Mouse (Mus musculus): Measurements from ENCODE around the gene Ap1g1. TPM values are rescaled to one million over a fixed set of nuclear protein-coding genes. Genes with fewer than 3 reads are reported as not detected.

Gene Ap1g1
- 182 TPM for polyA plus RNA-seq (2014; fragmentation: Illumina TruSeq; extraction: RNeasy Lipid Tissue Mini Kit (QIAGEN cat#74804); ENCODE audit: low replicate concordance)

DNA sequence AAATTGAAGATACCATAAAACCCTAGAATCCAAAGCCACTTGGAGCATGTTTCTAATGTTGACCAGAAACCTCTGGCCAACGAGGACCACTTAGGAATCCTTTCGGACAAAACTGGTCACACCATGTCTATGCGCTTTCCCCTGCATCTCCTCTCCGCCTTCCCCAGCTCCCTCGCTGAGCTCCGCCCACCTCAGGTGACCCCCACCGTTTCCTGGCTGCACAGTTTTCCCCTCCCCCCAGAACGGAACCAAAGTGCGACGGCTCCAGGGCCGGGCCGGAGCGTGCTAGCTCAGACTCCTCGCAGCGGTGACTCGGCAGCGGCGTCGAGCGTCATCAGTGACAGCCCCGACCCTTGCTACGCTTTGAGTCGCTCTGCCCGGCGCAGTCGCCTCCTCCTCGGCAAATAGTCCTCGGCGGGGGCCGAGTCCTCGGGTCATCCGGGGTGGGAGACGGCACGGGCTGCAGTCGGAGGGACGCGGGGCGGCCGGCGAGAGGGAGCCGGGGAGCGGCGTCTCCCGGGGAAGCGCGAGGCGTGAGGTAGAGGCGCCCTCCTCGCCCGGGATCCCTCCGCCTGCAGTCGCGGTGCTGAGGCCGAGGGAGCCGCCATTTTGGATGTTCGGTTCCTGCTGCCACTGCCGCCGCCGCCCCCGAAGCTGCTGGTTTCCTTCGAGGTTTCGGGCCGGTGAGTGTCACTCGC lies at the start of gene Ap1g1:
Ap1g1 (plus strand) TSS at position 275 of the 698 bp plus-strand sequence.

DNA sequence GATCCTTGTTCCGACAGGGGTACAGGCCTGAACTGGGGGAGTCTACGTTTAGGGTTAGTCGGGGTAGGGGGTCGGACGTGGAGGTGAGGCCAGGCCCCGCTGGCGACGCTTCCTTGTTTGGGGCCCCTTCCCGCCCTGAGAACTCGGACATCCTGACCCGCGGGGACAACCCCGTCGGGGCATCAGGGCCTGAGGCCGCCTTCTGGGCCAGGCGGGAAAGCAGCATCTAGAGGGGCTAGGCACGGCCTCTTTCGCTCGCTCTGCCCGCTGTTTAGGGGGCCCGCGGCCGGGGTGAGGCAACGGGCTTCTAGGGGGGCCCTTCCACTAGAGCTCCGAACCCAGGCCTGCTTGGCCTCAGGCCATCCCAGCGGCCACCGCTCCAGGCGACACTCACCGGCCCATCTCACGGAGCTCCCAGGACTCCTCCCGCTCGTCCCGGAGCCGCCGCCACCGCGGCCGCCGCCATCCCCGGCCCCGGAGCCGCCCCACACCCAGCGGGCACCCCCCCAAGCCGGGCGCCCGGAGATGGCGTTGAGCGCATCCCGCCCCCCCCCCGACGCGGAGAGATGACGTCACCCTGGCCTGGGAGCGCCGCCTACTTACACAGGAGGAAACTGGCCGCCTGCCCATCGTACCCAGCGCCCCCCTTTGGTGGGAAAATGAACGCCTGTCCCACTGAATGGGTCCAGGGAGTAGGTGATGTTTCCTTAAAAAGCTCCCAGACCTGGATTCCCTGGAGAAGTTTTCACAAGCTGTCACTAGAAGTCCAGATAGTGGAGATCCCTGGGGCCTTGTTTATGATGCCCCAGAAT lies 40.9 kb upstream of the Ap1g1 start, which contains the start of gene Atxn1l:
Atxn1l (minus strand) TSS at position 503 of the 812 bp plus-strand sequence.

DNA sequence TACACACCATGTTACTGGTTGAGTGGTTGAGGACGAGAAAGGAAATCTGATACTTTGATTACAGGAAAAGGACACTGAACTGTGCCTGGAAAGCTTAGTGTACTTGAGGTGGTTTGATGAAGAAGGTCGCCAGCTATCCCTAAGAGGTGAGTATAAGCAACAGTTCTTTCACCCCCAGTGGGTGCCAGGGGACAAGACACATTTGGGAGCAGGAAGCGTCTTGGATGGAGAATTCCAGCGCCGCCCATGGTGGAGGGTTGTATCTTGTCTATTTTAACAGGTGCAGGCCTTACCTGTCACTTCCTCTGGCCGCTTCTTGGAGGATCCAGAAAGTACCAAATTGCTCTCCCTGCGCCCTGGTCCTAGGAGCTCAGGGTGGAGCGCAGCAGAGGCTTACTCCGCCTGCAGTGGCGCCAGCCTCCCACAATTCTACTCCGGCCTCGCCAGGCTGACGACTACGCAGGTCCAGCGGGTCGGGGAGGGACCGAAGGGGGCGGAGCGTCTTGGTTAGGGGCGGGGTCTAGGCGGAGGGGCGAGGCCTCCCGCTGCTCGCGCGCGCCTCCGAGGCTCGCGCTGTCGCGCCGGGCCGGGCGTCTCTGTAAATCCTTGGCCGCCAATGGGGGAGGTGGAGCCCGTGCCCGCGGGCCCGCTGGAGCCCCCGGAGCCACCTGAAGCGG lies 89.8 kb downstream of the Ap1g1 start, which contains the start of gene Phlpp2:
Phlpp2 (plus strand) TSS at position 540 of the 677 bp plus-strand sequence.

Other genes starting within 250 kb of the Ap1g1 start
- gene Dhx38, start 212.7 kb upstream of the Ap1g1 start, polyA plus RNA-seq (2014; fragmentation: Illumina TruSeq; extraction: RNeasy Lipid Tissue Mini Kit (QIAGEN cat#74804); ENCODE audit: low replicate concordance), result 2.3 TPM
- 13.7 TPM for gene Txnl4b, start 212.7 kb upstream of the Ap1g1 start, polyA plus RNA-seq (2014; fragmentation: Illumina TruSeq; extraction: RNeasy Lipid Tissue Mini Kit (QIAGEN cat#74804); ENCODE audit: low replicate concordance)
- gene Hp, start 199.4 kb upstream of the Ap1g1 start, polyA plus RNA-seq (2014; fragmentation: Illumina TruSeq; extraction: RNeasy Lipid Tissue Mini Kit (QIAGEN cat#74804); ENCODE audit: low replicate concordance), result not detected
- 1.7 TPM for gene Dhodh, start 169.9 kb upstream of the Ap1g1 start, polyA plus RNA-seq (2014; fragmentation: Illumina TruSeq; extraction: RNeasy Lipid Tissue Mini Kit (QIAGEN cat#74804); ENCODE audit: low replicate concordance)
- not detected for gene Pkd1l3, start 164.0 kb upstream of the Ap1g1 start, polyA plus RNA-seq (2014; fragmentation: Illumina TruSeq; extraction: RNeasy Lipid Tissue Mini Kit (QIAGEN cat#74804); ENCODE audit: low replicate concordance)
- 82.0 TPM for gene Ist1, start 85.3 kb upstream of the Ap1g1 start, polyA plus RNA-seq (2014; fragmentation: Illumina TruSeq; extraction: RNeasy Lipid Tissue Mini Kit (QIAGEN cat#74804); ENCODE audit: low replicate concordance)
- 0.74 TPM for gene Zfp821, start 73.0 kb upstream of the Ap1g1 start, polyA plus RNA-seq (2014; fragmentation: Illumina TruSeq; extraction: RNeasy Lipid Tissue Mini Kit (QIAGEN cat#74804); ENCODE audit: low replicate concordance)
- 9.9 TPM for gene Atxn1l, start 40.8 kb upstream of the Ap1g1 start, polyA plus RNA-seq (2014; fragmentation: Illumina TruSeq; extraction: RNeasy Lipid Tissue Mini Kit (QIAGEN cat#74804); ENCODE audit: low replicate concordance)
- gene Phlpp2, start 90.0 kb downstream of the Ap1g1 start, polyA plus RNA-seq (2014; fragmentation: Illumina TruSeq; extraction: RNeasy Lipid Tissue Mini Kit (QIAGEN cat#74804); ENCODE audit: low replicate concordance), result 36.3 TPM
- 33.7 TPM for gene Marveld3, start 183.6 kb downstream of the Ap1g1 start, polyA plus RNA-seq (2014; fragmentation: Illumina TruSeq; extraction: RNeasy Lipid Tissue Mini Kit (QIAGEN cat#74804); ENCODE audit: low replicate concordance)
- gene Tat, start 211.9 kb downstream of the Ap1g1 start, polyA plus RNA-seq (2014; fragmentation: Illumina TruSeq; extraction: RNeasy Lipid Tissue Mini Kit (QIAGEN cat#74804); ENCODE audit: low replicate concordance), result not detected

Data from small intestine, adult 10 weeks (tissue).